Mouse (Mus musculus) adrenal gland (tissue): ENCODE measurements around the gene Chka.

Source experiments
- intact Hi-C: fragments of 180-260 bp; cut with DNase I; formaldehyde crosslinking; loops from one replicate; pipeline ENCODE4 v1.15.1; 2025

The Chka gene

GRCm38 (mm10) chr19:3845803-3846406 is 5.7 kb upstream of the Chka start:
- intact Hi-C loops: no loop called here

GRCm38 (mm10) chr19:3846676-3847604 is 4.6 kb upstream of the Chka start:
- intact Hi-C loops: no loop called here

DNA sequence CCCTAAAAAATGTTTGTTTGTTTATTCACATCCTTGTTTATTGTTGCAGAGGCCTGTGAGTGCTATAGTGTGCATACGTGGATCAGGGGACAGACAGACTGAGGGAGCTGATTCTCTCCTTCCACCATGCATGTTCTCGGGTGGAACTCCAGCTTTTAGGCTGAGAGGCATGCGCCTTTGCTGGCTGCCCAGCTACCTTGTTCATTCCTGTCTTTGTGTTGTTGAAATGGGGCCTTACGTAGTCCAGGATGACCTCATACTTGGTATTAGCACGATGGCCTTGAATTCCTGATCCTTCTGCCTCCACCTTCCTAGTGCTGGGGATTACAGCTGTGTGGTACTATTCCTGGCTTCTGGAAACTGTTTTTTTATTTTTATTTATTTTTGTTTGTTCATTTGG is 3.9 kb upstream of the Chka start:
- intact Hi-C loops: no loop called here

GRCm38 (mm10) chr19:3848207-3848808 is 3.3 kb upstream of the Chka start:
- intact Hi-C loops: no loop called here

- intact Hi-C loops: no loop called here
Measured at GRCm38 (mm10) chr19:3849251-3849650, 2.3 kb upstream of the Chka start.

GRCm38 (mm10) chr19:3850076-3850475 is 1.5 kb upstream of the Chka start:
- intact Hi-C loops: no loop called here

- intact Hi-C loops: no loop called here
Measured at GRCm38 (mm10) chr19:3850847-3851469, 615 bp upstream of the Chka start.

DNA sequence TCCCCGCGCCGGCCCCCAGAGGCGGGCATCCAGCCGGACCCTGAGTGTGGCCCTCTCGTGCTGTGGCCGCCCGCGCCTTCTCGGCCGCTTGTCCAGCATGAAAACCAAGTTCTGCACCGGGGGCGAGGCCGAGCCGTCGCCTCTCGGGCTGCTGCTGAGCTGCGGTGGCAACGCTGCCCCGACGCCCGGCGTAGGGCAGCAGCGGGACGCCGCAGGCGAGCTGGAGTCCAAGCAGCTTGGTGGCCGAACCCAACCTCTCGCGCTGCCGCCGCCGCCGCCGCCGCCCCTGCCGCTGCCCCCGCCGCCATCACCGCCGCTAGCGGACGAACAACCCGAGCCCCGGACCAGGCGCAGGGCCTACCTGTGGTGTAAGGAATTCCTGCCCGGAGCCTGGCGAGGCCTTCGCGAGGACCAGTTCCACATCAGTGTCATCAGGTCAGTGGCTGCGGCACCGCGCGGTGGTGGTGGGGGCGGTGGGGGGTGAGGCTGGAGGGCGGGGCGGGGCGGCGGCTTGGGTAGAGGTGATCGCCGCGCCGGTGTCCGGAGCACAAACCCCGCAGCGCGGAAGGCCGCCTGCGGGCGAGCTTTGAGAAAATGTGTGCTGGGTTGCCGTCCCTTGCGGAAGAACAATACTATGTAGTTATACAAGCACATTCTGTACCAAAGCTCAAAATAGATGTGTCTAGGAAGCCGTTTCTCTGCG is 557 bp downstream of the Chka start:
- intact Hi-C loops: no loop called here

DNA sequence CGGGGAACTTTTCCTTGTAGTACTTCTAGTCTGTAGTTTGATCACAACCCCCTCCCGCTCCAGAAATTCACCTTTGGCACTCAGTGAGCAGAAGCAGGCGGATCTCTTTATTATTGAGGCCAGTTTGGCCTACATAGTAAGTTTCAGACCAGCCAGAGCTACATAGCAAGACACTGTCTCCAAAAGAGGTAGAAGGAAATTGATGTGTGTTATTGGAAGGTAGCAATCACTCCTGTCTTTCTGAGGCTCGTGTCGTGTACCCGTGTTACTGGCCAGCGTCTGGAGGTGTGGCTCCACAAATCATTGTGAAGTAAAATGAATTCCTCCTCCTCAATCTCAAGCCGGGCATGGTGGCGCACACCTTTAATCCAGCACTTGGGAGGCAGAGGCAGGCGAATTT is 1.5 kb downstream of the Chka start:
- intact Hi-C loops: no loop called here

- intact Hi-C loops: no loop called here
Measured at GRCm38 (mm10) chr19:3853891-3854290, 2.3 kb downstream of the Chka start.

DNA sequence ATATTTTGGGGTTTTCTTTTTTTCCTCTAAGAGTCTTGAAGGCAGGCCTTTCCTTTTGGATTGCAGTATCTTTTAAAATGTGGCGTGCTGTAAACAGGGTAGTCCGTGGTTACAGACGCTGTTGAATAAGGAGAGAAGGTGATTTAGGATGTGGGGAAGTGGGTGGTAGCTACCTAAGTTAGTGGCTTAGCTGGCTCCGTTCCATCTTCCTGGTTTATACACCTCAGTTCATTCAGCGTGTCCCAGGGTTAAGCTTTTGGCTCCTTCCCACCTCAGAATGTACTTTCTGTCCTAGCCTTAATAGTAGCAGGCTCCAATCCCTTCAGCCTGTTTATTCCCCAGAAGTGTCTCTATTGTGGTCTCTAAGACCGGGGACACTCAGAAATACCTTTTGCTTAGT is 3.5 kb downstream of the Chka start:
- intact Hi-C loops: no loop called here

- intact Hi-C loops: no loop called here
Measured at GRCm38 (mm10) chr19:3855601-3856000, 4.0 kb downstream of the Chka start.

- intact Hi-C loops: no loop called here
Measured at GRCm38 (mm10) chr19:3857220-3857619, 5.6 kb downstream of the Chka start.

- intact Hi-C loops: no loop called here
Measured at GRCm38 (mm10) chr19:3862713-3863112, 11.1 kb downstream of the Chka start.

- intact Hi-C loops: no loop called here
Measured at GRCm38 (mm10) chr19:3864960-3865359, 13.4 kb downstream of the Chka start.

- intact Hi-C loops: no loop called here
Measured at GRCm38 (mm10) chr19:3868290-3868689, 16.7 kb downstream of the Chka start.

DNA sequence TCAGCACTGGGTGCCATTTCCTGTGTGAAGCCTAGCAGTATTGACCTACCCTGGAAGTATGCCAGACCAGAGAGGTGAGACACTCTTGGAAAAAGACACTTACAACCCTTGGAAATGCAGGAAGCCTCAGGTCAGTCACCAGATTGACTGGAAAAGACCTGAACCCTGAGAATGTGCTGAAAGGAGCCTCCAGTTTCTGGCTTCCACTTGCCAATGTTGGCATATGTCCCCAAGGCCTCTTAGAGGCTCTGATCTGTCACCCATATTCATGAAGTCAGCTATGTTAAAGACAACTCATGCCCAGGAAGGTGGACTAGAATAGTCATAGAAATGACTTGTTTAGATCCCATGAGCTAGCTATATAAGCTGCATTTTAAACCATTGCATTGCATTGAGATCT is 19.9 kb downstream of the Chka start:
- intact Hi-C loops: no loop called here

DNA sequence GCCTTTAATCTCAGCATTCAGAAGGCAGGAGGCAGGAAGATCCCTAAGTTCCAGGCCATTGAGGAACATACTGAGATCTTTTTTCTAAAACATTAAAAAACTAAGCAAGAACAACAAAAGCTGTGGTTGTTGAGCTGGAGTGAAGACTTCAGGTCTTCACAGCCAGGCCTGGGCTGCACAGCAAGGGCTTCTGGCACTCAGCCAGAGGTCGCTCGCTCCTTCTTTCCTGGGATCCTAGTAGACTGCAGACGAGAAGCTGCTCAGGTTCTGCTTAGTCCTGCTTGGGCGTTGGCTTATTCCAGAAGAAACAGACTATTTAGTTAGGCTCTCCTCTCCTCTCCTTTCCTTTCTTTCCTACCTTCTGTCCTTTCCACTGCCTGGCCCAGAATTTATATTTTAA is 20.8 kb downstream of the Chka start:
- intact Hi-C loops: no loop called here

DNA sequence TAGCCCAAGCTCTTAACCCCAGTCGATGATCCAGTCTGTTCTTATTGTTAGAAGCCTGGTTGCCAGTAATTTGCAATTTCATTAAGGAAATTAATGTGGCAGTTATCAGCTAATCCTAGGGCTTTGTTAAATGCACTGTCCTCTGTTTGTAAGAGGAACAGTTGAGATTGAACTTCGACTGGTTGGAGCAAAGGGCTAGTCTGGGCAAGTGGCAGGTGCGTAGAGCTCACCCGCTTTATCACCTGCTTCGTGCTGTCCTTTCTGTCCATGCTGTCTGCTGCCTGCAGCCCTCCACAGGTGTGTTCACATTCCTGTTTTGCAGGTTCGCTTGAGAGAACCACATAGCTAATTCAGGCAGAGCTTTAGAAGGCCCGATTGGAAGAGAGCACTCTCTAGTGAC is 23.5 kb downstream of the Chka start:
- intact Hi-C loops: no loop called here

- intact Hi-C loops: no loop called here
Measured at GRCm38 (mm10) chr19:3880054-3880848, 28.7 kb downstream of the Chka start.

DNA sequence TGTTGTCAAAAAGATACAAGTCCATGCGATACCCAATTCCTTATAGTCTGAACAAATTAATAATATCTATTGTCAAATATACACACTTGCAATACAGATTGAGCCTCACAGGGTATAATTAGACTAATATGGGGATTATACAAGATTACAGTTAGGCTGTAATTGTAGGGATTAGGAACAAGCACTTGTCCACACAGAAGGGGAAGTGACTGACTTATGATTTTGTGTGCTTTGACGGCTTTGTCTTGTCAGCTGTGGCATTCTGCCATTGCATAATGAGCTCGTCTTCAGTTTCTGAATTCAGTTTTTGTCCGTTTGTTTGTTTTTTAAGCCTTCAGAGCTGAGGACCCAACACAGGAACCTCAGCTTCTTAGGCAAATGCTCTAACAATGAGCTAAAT is 30.6 kb downstream of the Chka start:
- intact Hi-C loops: no loop called here
